Mouse (Mus musculus): ENCODE data around the gene A230050P20Rik. TPM values are rescaled to one million over a fixed set of nuclear protein-coding genes. Genes with fewer than 3 reads are reported as not detected.

The A230050P20Rik gene
- total and polyA plus RNA-seq, 3 experiments = 63.7 to 199 (median 190) TPM

DNA sequence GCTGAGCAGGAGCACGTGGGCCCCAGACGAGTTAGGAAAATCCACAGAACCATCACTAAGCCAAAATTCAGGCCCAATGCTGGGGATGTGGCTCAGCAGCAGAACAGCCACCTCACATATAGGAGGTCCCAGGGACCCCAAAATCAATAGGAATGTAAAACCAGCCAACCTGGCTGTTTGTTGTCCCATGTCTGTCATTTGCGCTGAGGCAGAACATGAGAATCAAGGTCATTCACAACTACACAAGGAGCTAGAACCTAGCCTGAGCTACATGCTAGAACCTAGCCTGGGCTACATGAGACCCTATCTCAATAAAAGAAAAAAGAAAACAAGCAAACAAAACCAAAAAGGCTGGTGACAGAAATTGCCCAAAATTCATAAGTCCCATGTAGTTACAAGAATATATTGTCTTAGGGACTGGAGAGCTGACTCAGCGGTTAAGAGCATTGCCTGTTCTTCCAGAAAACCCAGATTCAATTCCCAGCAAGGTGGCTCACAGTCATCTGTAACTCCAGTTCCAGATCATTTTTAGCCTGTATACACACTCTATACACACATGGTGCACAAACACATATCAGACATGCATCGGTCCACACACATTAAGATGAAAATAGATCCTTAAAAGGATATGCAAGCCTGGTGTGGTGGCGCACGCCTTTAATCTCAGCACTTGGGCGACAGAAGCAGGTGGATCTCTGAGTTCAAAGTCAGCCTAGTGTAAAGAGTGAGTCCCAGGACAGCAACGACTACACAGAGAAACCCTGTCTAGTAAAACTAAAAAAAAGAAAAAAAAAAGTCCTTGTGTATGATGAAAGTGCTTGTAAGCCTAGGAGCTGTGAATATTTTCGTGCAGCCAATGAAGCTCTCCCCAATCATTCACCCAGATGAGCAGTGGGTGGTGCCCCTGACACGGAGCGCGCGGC, 8.9 kb downstream of the A230050P20Rik start:
- DNase-seq (ENCODE audit: low read depth, low spot score) = no peak
- peak overlapping the region; percentile 74 for H3K9ac ChIP-seq (ENCODE audit: control insufficient read depth, low read depth, low read length, poor library complexity, severe bottlenecking)
- TF ChIP-seq POLR2AphosphoS5 (IDR thresholded peaks at IDR 0.05; ENCODE audit: borderline replicate concordance, low read depth, low read length) = no peak
- TF ChIP-seq TBP (IDR thresholded peaks at IDR 0.05; ENCODE audit: low read depth, low read length) = peak; percentile 96
- H3K27me3 ChIP-seq (ENCODE audit: control insufficient read depth in 1 of 2, insufficient read depth in 2 of 2, low read length in 2 of 2) = no peaks in the 10 kb centered on the region
- H3K79me2 ChIP-seq (ENCODE audit: control insufficient read depth, insufficient read depth, low read length, poor library complexity) = peaks cover 10% of the 10 kb centered on the region
- peaks cover 6 to 17% of the 10 kb centered on the region in 2 experiments for H3K36me3 ChIP-seq (ENCODE audit: control insufficient read depth in 1 of 2, insufficient read depth in 2 of 2, low read length in 2 of 2)
- peak overlapping the region; percentile 54 to 56 for H3K4me3 ChIP-seq (ENCODE audit: control insufficient read depth in 1 of 2, insufficient read depth in 1 of 2, low read depth in 2 of 2, low read length in 2 of 2)
- peaks cover 8 to 30% of the 10 kb centered on the region in 2 experiments; a peak in 3 of 4 replicates for H3K4me1 ChIP-seq (ENCODE audit: control insufficient read depth in 1 of 2, insufficient read depth in 2 of 2, low read length in 2 of 2)
- H3K9me3 ChIP-seq (replicated peaks; ENCODE audit: insufficient read depth, low read length) = no peaks in the 10 kb centered on the region
- H3K27ac ChIP-seq (ENCODE audit: control insufficient read depth, low read depth, low read length) = peak overlapping the region; percentile 92

DNA sequence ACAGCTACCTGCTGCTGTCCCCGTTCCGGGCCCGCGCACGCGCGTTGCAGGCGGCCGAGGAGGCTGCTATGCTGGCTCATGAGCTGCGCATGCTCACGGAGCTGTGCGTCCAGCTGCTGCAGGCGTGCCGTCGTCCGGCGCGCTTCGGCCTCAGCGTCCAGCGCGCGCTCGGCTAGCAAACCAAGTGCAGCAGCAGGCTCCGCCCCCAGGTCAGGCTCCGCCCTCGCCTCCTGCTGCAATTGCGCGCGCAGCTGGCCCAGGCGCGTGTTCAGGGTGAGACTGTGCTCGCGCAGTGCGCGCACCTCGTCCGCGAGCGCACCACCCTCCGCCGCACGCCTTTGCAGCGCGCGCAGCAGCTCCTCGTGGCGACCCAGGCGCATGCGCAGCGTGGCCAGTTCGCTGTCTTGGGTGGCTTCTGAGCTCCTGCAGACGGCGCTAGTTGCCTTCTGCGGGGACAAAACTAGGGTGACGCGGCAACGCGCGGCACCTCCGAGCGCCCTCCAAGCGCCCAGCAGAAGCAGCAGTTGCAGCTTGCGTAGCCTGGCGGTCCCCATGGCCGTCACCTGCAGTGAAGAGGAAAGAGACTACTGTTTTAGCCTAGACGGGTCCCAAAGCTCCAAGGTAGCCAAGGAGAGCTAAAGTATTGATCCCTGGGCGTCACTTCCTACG, 9.7 kb downstream of the A230050P20Rik start:
- no peaks in the 10 kb centered on the region for H3K9me3 ChIP-seq (replicated peaks; ENCODE audit: insufficient read depth, low read length)
- peaks cover 8 to 27% of the 10 kb centered on the region in 2 experiments; a peak in 3 of 4 replicates for H3K4me1 ChIP-seq (ENCODE audit: control insufficient read depth in 1 of 2, insufficient read depth in 2 of 2, low read length in 2 of 2)
- no peaks in the 10 kb centered on the region for H3K27me3 ChIP-seq (ENCODE audit: control insufficient read depth in 1 of 2, insufficient read depth in 2 of 2, low read length in 2 of 2)
- peaks cover 6 to 17% of the 10 kb centered on the region in 2 experiments for H3K36me3 ChIP-seq (ENCODE audit: control insufficient read depth in 1 of 2, insufficient read depth in 2 of 2, low read length in 2 of 2)
- TF ChIP-seq ZNF384 (IDR thresholded peaks at IDR 0.05; ENCODE audit: low read depth, low read length) (no peak), BHLHE40 (IDR thresholded peaks at IDR 0.05; ENCODE audit: borderline replicate concordance, low read depth, low read length) (no peak), TAL1 (IDR thresholded peaks at IDR 0.05; ENCODE audit: low read length) (no peak), ZMIZ1 (IDR thresholded peaks at IDR 0.05; ENCODE audit: low read depth, low read length) (no peak), CHD1 (IDR thresholded peaks at IDR 0.05; ENCODE audit: low read depth, low read length) (no peak), TBP (IDR thresholded peaks at IDR 0.05; ENCODE audit: low read depth, low read length) (peak; percentile 87; the same call in 1 of the 2 replicates), CHD2 (IDR thresholded peaks at IDR 0.05; ENCODE audit: low read length) (no peak), MYB (IDR thresholded peaks at IDR 0.05; ENCODE audit: low read depth, low read length) (no peak), USF1 (IDR thresholded peaks at IDR 0.05; ENCODE audit: low read depth, low read length) (no peak), GATA1 (IDR thresholded peaks at IDR 0.05; ENCODE audit: low read depth, low read length) (no peak), RAD21 (IDR thresholded peaks at IDR 0.05; ENCODE audit: low read depth, low read length) (no peak), RCOR1 (IDR thresholded peaks at IDR 0.05; ENCODE audit: low read depth, low read length) (no peak), POLR2AphosphoS2 (IDR thresholded peaks at IDR 0.05; ENCODE audit: low read length) (no peak), E2F4 (IDR thresholded peaks at IDR 0.05; ENCODE audit: borderline replicate concordance, low read depth, low read length) (no peak), MAX (IDR thresholded peaks at IDR 0.05; ENCODE audit: low read length) (no peak), EP300 (IDR thresholded peaks at IDR 0.05; ENCODE audit: low read depth in 1 of 2, low read length in 2 of 2) (no peak), ETS1 (IDR thresholded peaks at IDR 0.05; ENCODE audit: low read depth, low read length) (no peak), KAT2A (conservative IDR thresholded peaks at IDR 0.05; ENCODE audit: low read depth, low read length) (no peak), NRF1 (IDR thresholded peaks at IDR 0.05; ENCODE audit: insufficient read depth, low read depth, low read length, poor library complexity, severe bottlenecking) (no peak), TCF12 (IDR thresholded peaks at IDR 0.05; ENCODE audit: low read depth, low read length) (no peak), MAFK (IDR thresholded peaks at IDR 0.05; ENCODE audit: borderline replicate concordance, low read depth, low read length) (no peak), POLR2AphosphoS5 (IDR thresholded peaks at IDR 0.05; ENCODE audit: borderline replicate concordance, low read depth, low read length) (peak; percentile 92; the same call in 1 of the 2 replicates), POLR2A (IDR thresholded peaks at IDR 0.05; ENCODE audit: control insufficient read depth in 1 of 2, insufficient read depth in 1 of 2, low read depth in 1 of 2, low read length in 2 of 2, poor library complexity in 1 of 2) (peak in 1 of 2 experiments; percentile 96; a peak in 2 of 4 replicates), UBTF (IDR thresholded peaks at IDR 0.05; ENCODE audit: borderline replicate concordance, insufficient read depth, low read depth, low read length) (peak; percentile 94; the same call in 1 of the 2 replicates), CTCF (IDR thresholded peaks at IDR 0.05 in 2 of 3, conservative IDR thresholded peaks at IDR 0.05 in 1 of 3; ENCODE audit: control insufficient read depth in 1 of 3, insufficient read depth in 1 of 3, low read depth in 2 of 3, low read length in 3 of 3, poor library complexity in 1 of 3, severe bottlenecking in 1 of 3) (peak in 1 of 3 experiments; percentile 94; a peak in 2 of 6 replicates), SMC3 (IDR thresholded peaks at IDR 0.05; ENCODE audit: low read depth, low read length) (no peak)
- peak overlapping the region; percentile 92 for H3K27ac ChIP-seq (ENCODE audit: control insufficient read depth, low read depth, low read length)
- DNase-seq (ENCODE audit: low read depth, low spot score) = peak; percentile 100
- H3K79me2 ChIP-seq (ENCODE audit: control insufficient read depth, insufficient read depth, low read length, poor library complexity) = peaks cover 10% of the 10 kb centered on the region
- peak overlapping the region; percentile 74 for H3K9ac ChIP-seq (ENCODE audit: control insufficient read depth, low read depth, low read length, poor library complexity, severe bottlenecking)
- H3K4me3 ChIP-seq (ENCODE audit: control insufficient read depth in 1 of 2, insufficient read depth in 1 of 2, low read depth in 2 of 2, low read length in 2 of 2) = peak overlapping the region; percentile 54 to 56
